Mouse (Mus musculus): ENCODE results near the gene Atrnl1. TPM values are rescaled to one million over a fixed set of nuclear protein-coding genes. Genes with fewer than 3 reads are reported as not detected.
A peak's percentile ranks its signal among the peaks of the same experiment; 100 is the strongest.
"Not testable (repeated sequence)": the region's sequence is repeated elsewhere in the genome, so short reads cannot be mapped to it uniquely, and the experiment has no call there.

The Atrnl1 gene
- polyA plus RNA-seq, 1 experiment from 2014 or later, result 1.8 TPM

- H3K4me3 ChIP-seq, result no peak overlapping the region
- 0 out of 2 replicates have a peak, but pooled peaks cover 3% of the 10 kb centered on the region for H3K36me3 ChIP-seq
- ATAC-seq, result no peak
- H3K27me3 ChIP-seq (replicated peaks), result no peaks in the 10 kb centered on the region
- H3K4me1 ChIP-seq, result no peaks in the 10 kb centered on the region
- 78% methylated on average over 9 of the region's 9 CpGs for WGBS (ENCODE audit: insufficient replicate concordance)
- H3K27ac ChIP-seq, result no peak overlapping the region
- H3K4me2 ChIP-seq, result no peak overlapping the region
- H3K9me3 ChIP-seq (replicated peaks), result 0 out of 2 replicates have a peak, but pooled peaks cover 4% of the 10 kb centered on the region
- no peak overlapping the region for H3K9ac ChIP-seq
These were observed 227.7 kb downstream of the Atrnl1 start for GRCm38 (mm10) chr19:57838546-57838945.

- H3K9ac ChIP-seq, result no peak overlapping the region
- no peaks in the 10 kb centered on the region for H3K36me3 ChIP-seq
- no peak for ATAC-seq
- no peak overlapping the region for H3K4me2 ChIP-seq
- no peaks in the 10 kb centered on the region; the same call in 1 of the 2 replicates for H3K9me3 ChIP-seq (replicated peaks)
- no peak overlapping the region for H3K27ac ChIP-seq
- no peak overlapping the region for H3K4me3 ChIP-seq
- WGBS (ENCODE audit: insufficient replicate concordance), result 67% methylated on average over 5 of the region's 7 CpGs
- no peaks in the 10 kb centered on the region for H3K27me3 ChIP-seq (replicated peaks)
- no peaks in the 10 kb centered on the region for H3K4me1 ChIP-seq
These were observed 239.1 kb downstream of the Atrnl1 start for GRCm38 (mm10) chr19:57849915-57850314.

- H3K4me1 ChIP-seq, result no peaks in the 10 kb centered on the region
- H3K9me3 ChIP-seq (replicated peaks), result no peaks in the 10 kb centered on the region
- no peak for ATAC-seq
- no peak overlapping the region for H3K9ac ChIP-seq
- H3K4me2 ChIP-seq, result no peak overlapping the region
- H3K36me3 ChIP-seq, result no peaks in the 10 kb centered on the region
- H3K27me3 ChIP-seq (replicated peaks), result no peaks in the 10 kb centered on the region
- WGBS (ENCODE audit: insufficient replicate concordance), result 69% methylated on average over 4 of the region's 4 CpGs
- no peak overlapping the region for H3K4me3 ChIP-seq
- H3K27ac ChIP-seq, result no peak overlapping the region
These were observed 257.5 kb downstream of the Atrnl1 start for GRCm38 (mm10) chr19:57868350-57868749.

GRCm38 (mm10) chr19:57870871-57871270 lies 260.0 kb downstream of the Atrnl1 start:
- 81% methylated on average over 13 of the region's 13 CpGs for WGBS (ENCODE audit: insufficient replicate concordance)
- H3K27ac ChIP-seq, result no peak overlapping the region
- H3K4me3 ChIP-seq, result no peak overlapping the region
- H3K36me3 ChIP-seq, result no peaks in the 10 kb centered on the region
- H3K9ac ChIP-seq, result no peak overlapping the region
- no peak for ATAC-seq
- no peaks in the 10 kb centered on the region for H3K9me3 ChIP-seq (replicated peaks)
- H3K4me2 ChIP-seq, result no peak overlapping the region
- H3K27me3 ChIP-seq (replicated peaks), result no peaks in the 10 kb centered on the region
- no peaks in the 10 kb centered on the region for H3K4me1 ChIP-seq

GRCm38 (mm10) chr19:57876057-57876456 lies 265.2 kb downstream of the Atrnl1 start:
- Histone ChIP-seq H3K4me1 (no peaks in the 10 kb centered on the region), H3K36me3 (no peaks in the 10 kb centered on the region), H3K9me3 (replicated peaks) (no peaks in the 10 kb centered on the region), H3K27me3 (replicated peaks) (no peaks in the 10 kb centered on the region), H3K9ac (no peak overlapping the region), H3K4me2 (no peak overlapping the region), H3K4me3 (no peak overlapping the region), H3K27ac (no peak overlapping the region)
- ATAC-seq, result no peak
- 72% methylated on average over 6 of the region's 6 CpGs for WGBS (ENCODE audit: insufficient replicate concordance)

GRCm38 (mm10) chr19:57877343-57877742 lies 266.5 kb downstream of the Atrnl1 start:
- Histone ChIP-seq H3K27ac (no peak overlapping the region), H3K27me3 (replicated peaks) (no peaks in the 10 kb centered on the region), H3K4me1 (peaks cover 5% of the 10 kb centered on the region), H3K36me3 (no peaks in the 10 kb centered on the region), H3K4me2 (no peak overlapping the region), H3K4me3 (no peak overlapping the region), H3K9ac (no peak overlapping the region), H3K9me3 (replicated peaks) (no peaks in the 10 kb centered on the region)
- no peak for ATAC-seq
- 90% methylated on average over 4 of the region's 4 CpGs for WGBS (ENCODE audit: insufficient replicate concordance)

GRCm38 (mm10) chr19:57878583-57878982 lies 267.7 kb downstream of the Atrnl1 start:
- no peak overlapping the region for H3K4me3 ChIP-seq
- peaks cover 6% of the 10 kb centered on the region for H3K4me1 ChIP-seq
- no peaks in the 10 kb centered on the region for H3K27me3 ChIP-seq (replicated peaks)
- 74% methylated on average over 9 of the region's 9 CpGs for WGBS (ENCODE audit: insufficient replicate concordance)
- no peak overlapping the region for H3K27ac ChIP-seq
- H3K9me3 ChIP-seq (replicated peaks), result no peaks in the 10 kb centered on the region
- no peak for ATAC-seq
- no peak overlapping the region for H3K4me2 ChIP-seq
- no peak overlapping the region for H3K9ac ChIP-seq
- no peaks in the 10 kb centered on the region for H3K36me3 ChIP-seq

- not testable (repeated sequence) for H3K4me2 ChIP-seq; H3K9me3 ChIP-seq (replicated peaks); H3K27me3 ChIP-seq (replicated peaks); H3K27ac ChIP-seq; H3K9ac ChIP-seq; ATAC-seq; H3K4me3 ChIP-seq; H3K4me1 ChIP-seq; H3K36me3 ChIP-seq
- WGBS (ENCODE audit: insufficient replicate concordance), result 59% methylated on average over 1 of the region's 1 CpGs
These were observed 269.0 kb downstream of the Atrnl1 start for GRCm38 (mm10) chr19:57879841-57880240.

- 75% methylated on average over 7 of the region's 7 CpGs for WGBS (ENCODE audit: insufficient replicate concordance)
- H3K9me3 ChIP-seq (replicated peaks), result no peaks in the 10 kb centered on the region
- peak; percentile 91 for ATAC-seq
- H3K4me2 ChIP-seq, result no peak overlapping the region
- peaks cover 6% of the 10 kb centered on the region for H3K4me1 ChIP-seq
- no peaks in the 10 kb centered on the region for H3K27me3 ChIP-seq (replicated peaks)
- no peaks in the 10 kb centered on the region for H3K36me3 ChIP-seq
- no peak overlapping the region for H3K9ac ChIP-seq
- no peak overlapping the region for H3K27ac ChIP-seq
- H3K4me3 ChIP-seq, result no peak overlapping the region
These were observed 271.1 kb downstream of the Atrnl1 start for GRCm38 (mm10) chr19:57881927-57882326.

- H3K9ac ChIP-seq, result no peak overlapping the region
- no peak overlapping the region for H3K4me2 ChIP-seq
- no peak for ATAC-seq
- H3K4me1 ChIP-seq, result no peaks in the 10 kb centered on the region
- H3K27me3 ChIP-seq (replicated peaks), result no peaks in the 10 kb centered on the region
- H3K9me3 ChIP-seq (replicated peaks), result no peaks in the 10 kb centered on the region
- H3K36me3 ChIP-seq, result no peaks in the 10 kb centered on the region
- no peak overlapping the region for H3K4me3 ChIP-seq
- 83% methylated on average over 8 of the region's 8 CpGs for WGBS (ENCODE audit: insufficient replicate concordance)
- no peak overlapping the region for H3K27ac ChIP-seq
These were observed 278.0 kb downstream of the Atrnl1 start for GRCm38 (mm10) chr19:57888871-57889270.

GRCm38 (mm10) chr19:57889741-57890140 lies 278.9 kb downstream of the Atrnl1 start:
- 46% methylated on average over 3 of the region's 3 CpGs for WGBS (ENCODE audit: insufficient replicate concordance)
- Histone ChIP-seq H3K36me3 (no peaks in the 10 kb centered on the region), H3K27ac (no peak overlapping the region), H3K9ac (no peak overlapping the region), H3K4me3 (no peak overlapping the region), H3K4me2 (no peak overlapping the region), H3K4me1 (no peaks in the 10 kb centered on the region), H3K27me3 (replicated peaks) (no peaks in the 10 kb centered on the region), H3K9me3 (replicated peaks) (no peaks in the 10 kb centered on the region)
- ATAC-seq, result no peak

GRCm38 (mm10) chr19:57890954-57891353 lies 280.1 kb downstream of the Atrnl1 start:
- Histone ChIP-seq H3K4me2 (no peak overlapping the region), H3K4me3 (no peak overlapping the region), H3K9me3 (replicated peaks) (no peaks in the 10 kb centered on the region), H3K9ac (no peak overlapping the region), H3K36me3 (no peaks in the 10 kb centered on the region), H3K4me1 (no peaks in the 10 kb centered on the region), H3K27me3 (replicated peaks) (no peaks in the 10 kb centered on the region), H3K27ac (no peak overlapping the region)
- no peak for ATAC-seq
- 55% methylated on average over 3 of the region's 3 CpGs for WGBS (ENCODE audit: insufficient replicate concordance)

- H3K9me3 ChIP-seq (replicated peaks), result no peaks in the 10 kb centered on the region
- H3K4me2 ChIP-seq, result no peak overlapping the region
- no peaks in the 10 kb centered on the region for H3K27me3 ChIP-seq (replicated peaks)
- H3K9ac ChIP-seq, result no peak overlapping the region
- H3K36me3 ChIP-seq, result no peaks in the 10 kb centered on the region
- no peaks in the 10 kb centered on the region for H3K4me1 ChIP-seq
- H3K27ac ChIP-seq, result no peak overlapping the region
- peak; percentile 92 for ATAC-seq
- 22% methylated on average over 1 of the region's 1 CpGs for WGBS (ENCODE audit: insufficient replicate concordance)
- no peak overlapping the region for H3K4me3 ChIP-seq
These were observed 283.4 kb downstream of the Atrnl1 start for GRCm38 (mm10) chr19:57894191-57894590.

Data from liver, embryonic 12.5 days (tissue).